ENCODE assay signal across 8 mouse cellular contexts in genomic region chr14:31000816-31001306, GRCm38 (mm10). TPM values are rescaled to one million over a fixed set of nuclear protein-coding genes. Genes with fewer than 3 reads are reported as not detected.
DNase-seq lines count a peak whose midpoint lies in the region; ATAC-seq and TF ChIP-seq lines count a peak whose summit lies in the region.

No protein-coding gene starts in this region.

- TF ChIP-seq CTCF in layer of hippocampus, adult 2 months (conservative IDR thresholded peaks at IDR 0.05), result 0 out of 2 replicates have a peak, but pooled peaks have one; percentile 28
- TF ChIP-seq CTCF in brain, embryonic 14.5 days (IDR thresholded peaks at IDR 0.05; ENCODE audit: borderline replicate concordance, extremely low read depth, insufficient read depth, insufficient read length), result peak; percentile 6; the same call in 1 of the 2 replicates
- TF ChIP-seq CTCF in hindbrain, postnatal 0 days (IDR thresholded peaks at IDR 0.05; ENCODE audit: low read depth), result peak; percentile 27
- no peak for TF ChIP-seq CTCF in midbrain, postnatal 0 days (IDR thresholded peaks at IDR 0.05)

- no peaks in the 10 kb centered on the region for H3K9me3 ChIP-seq in hindbrain, postnatal 0 days (ENCODE audit: low read length)
- no peaks in the 10 kb centered on the region for H3K9me3 ChIP-seq in midbrain, postnatal 0 days (ENCODE audit: low read length)

- peak overlapping the region; percentile 93 for H3K9ac ChIP-seq in hindbrain, postnatal 0 days (replicated peaks; ENCODE audit: low read length)
- H3K9ac ChIP-seq in midbrain, postnatal 0 days (replicated peaks; ENCODE audit: low read length, poor library complexity, severe bottlenecking), result peak overlapping the region; percentile 83

- H3K4me3 ChIP-seq in layer of hippocampus, adult 2 months, result peak overlapping the region; percentile 95
- peak overlapping the region; percentile 95 for H3K4me3 ChIP-seq in hindbrain, postnatal 0 days (ENCODE audit: low read length)
- H3K4me3 ChIP-seq in midbrain, postnatal 0 days (ENCODE audit: low read depth, low read length), result peak overlapping the region; percentile 79

- TF ChIP-seq POLR2A in brain, embryonic 14.5 days (IDR thresholded peaks at IDR 0.05; ENCODE audit: borderline replicate concordance, extremely low read depth, insufficient read depth, insufficient read length, poor library complexity, severe bottlenecking), result no peak

- DNase-seq in layer of hippocampus, adult 2 months (ENCODE audit: low spot score in 2 of 2), result no peak
- no peak for DNase-seq in layer of hippocampus, postnatal 36 days
- DNase-seq in brain, embryonic 14.5 days (ENCODE audit: low read depth), result no peak
- DNase-seq in hindbrain, postnatal 0 days (ENCODE audit: low spot score), result peak; percentile 16
- DNase-seq in midbrain, postnatal 0 days (ENCODE audit: low spot score), result peak; percentile 14
- no peak for DNase-seq in urinary bladder, postnatal 10 days (ENCODE audit: low spot score)
- no peak for DNase-seq in urinary bladder, postnatal 36 days (ENCODE audit: low spot score in 2 of 2)
- no peak for DNase-seq in cerebellum, adult 9-11 months

- H3K36me3 ChIP-seq in hindbrain, postnatal 0 days (ENCODE audit: insufficient read depth, low read length), result peaks cover 5% of the 10 kb centered on the region; the same call in 1 of the 2 replicates
- H3K36me3 ChIP-seq in midbrain, postnatal 0 days (ENCODE audit: insufficient read depth, low read length), result no peaks in the 10 kb centered on the region

- no peaks in the 10 kb centered on the region for H3K27me3 ChIP-seq in hindbrain, postnatal 0 days (ENCODE audit: insufficient read depth, low read length)
- H3K27me3 ChIP-seq in midbrain, postnatal 0 days (ENCODE audit: insufficient read depth, low read length), result no peaks in the 10 kb centered on the region

- H3K4me1 ChIP-seq in hindbrain, postnatal 0 days (ENCODE audit: insufficient read depth, low read length), result peaks cover 4% of the 10 kb centered on the region
- H3K4me1 ChIP-seq in midbrain, postnatal 0 days (ENCODE audit: insufficient read depth, low read length), result 0 out of 2 replicates have a peak, but pooled peaks cover 3% of the 10 kb centered on the region

- no peak; the same call in 1 of the 2 replicates for ATAC-seq in hindbrain, postnatal 0 days
- no peak for ATAC-seq in midbrain, postnatal 0 days (ENCODE audit: low FRiP score)

- peak overlapping the region; percentile 69 for H3K4me2 ChIP-seq in hindbrain, postnatal 0 days (ENCODE audit: low read depth, low read length)
- H3K4me2 ChIP-seq in midbrain, postnatal 0 days (ENCODE audit: low read depth, low read length, poor library complexity, severe bottlenecking), result peak overlapping the region; percentile 53

- peak overlapping the region; percentile 98 for H3K27ac ChIP-seq in layer of hippocampus, adult 2 months
- peak overlapping the region; percentile 96 for H3K27ac ChIP-seq in hindbrain, postnatal 0 days
- H3K27ac ChIP-seq in midbrain, postnatal 0 days (ENCODE audit: low read depth, low read length), result peak overlapping the region; percentile 86

- under 1% methylated on average over 21 of the region's 21 CpGs for WGBS in hindbrain, postnatal 0 days
- under 1% methylated on average over 21 of the region's 21 CpGs for WGBS in midbrain, postnatal 0 days

RNA-seq across cellular contexts. Expression of gene Glt8d1, which starts 0.3 kb away (rescaled TPM):
- total RNA-seq in layer of hippocampus, adult 2 months (2021), result 10 to 100 TPM; 39.9 to 49.9 TPM
- 10 to 100 TPM; 46.4 to 50.6 TPM for total RNA-seq in layer of hippocampus, postnatal 36 days (2021)
- polyA plus RNA-seq in brain, embryonic 14.5 days (2012; rRNA removed), result 100 and 116 TPM in 2 replicates
- total RNA-seq in hindbrain, postnatal 0 days (2014; rRNA removed), result 34.2 and 42.1 TPM in 2 replicates
- polyA plus RNA-seq in hindbrain, postnatal 0 days (2015; fragmentation: Nextera tagmentation; extraction: Ambion mirVana), result 43.2 and 47.3 TPM in 2 replicates
- 39.2 and 51.3 TPM in 2 replicates for total RNA-seq in midbrain, postnatal 0 days (2014; rRNA removed)
- 42.9 and 49.6 TPM in 2 replicates for polyA plus RNA-seq in midbrain, postnatal 0 days (2015; fragmentation: Nextera tagmentation; extraction: Ambion mirVana)

RNA-seq across cellular contexts. Expression of gene Spcs1, which starts 0.6 kb away (rescaled TPM):
- 100 to 1,000 TPM; 156 to 162 TPM for total RNA-seq in layer of hippocampus, adult 2 months (2021)
- 100 to 1,000 TPM; 169 to 190 TPM for total RNA-seq in layer of hippocampus, postnatal 36 days (2021)
- 203 and 258 TPM in 2 replicates for polyA plus RNA-seq in brain, embryonic 14.5 days (2012; rRNA removed)
- total RNA-seq in hindbrain, postnatal 0 days (2014; rRNA removed), result 226 and 285 TPM in 2 replicates
- 426 and 442 TPM in 2 replicates for polyA plus RNA-seq in hindbrain, postnatal 0 days (2015; fragmentation: Nextera tagmentation; extraction: Ambion mirVana)
- total RNA-seq in midbrain, postnatal 0 days (2014; rRNA removed), result 244 and 256 TPM in 2 replicates
- polyA plus RNA-seq in midbrain, postnatal 0 days (2015; fragmentation: Nextera tagmentation; extraction: Ambion mirVana), result 408 and 415 TPM in 2 replicates

RNA-seq across cellular contexts. Expression of gene Pbrm1, which starts 18.1 kb away (rescaled TPM):
- 10 to 100 TPM; 56.3 to 56.8 TPM for total RNA-seq in layer of hippocampus, adult 2 months (2021)
- total RNA-seq in layer of hippocampus, postnatal 36 days (2021), result 10 to 100 TPM; 51.6 to 58.4 TPM
- polyA plus RNA-seq in brain, embryonic 14.5 days (2012; rRNA removed), result 40.4 and 48.8 TPM in 2 replicates
- total RNA-seq in hindbrain, postnatal 0 days (2014; rRNA removed), result 43.2 and 43.4 TPM in 2 replicates
- polyA plus RNA-seq in hindbrain, postnatal 0 days (2015; fragmentation: Nextera tagmentation; extraction: Ambion mirVana), result 80.2 and 83.8 TPM in 2 replicates
- 51.2 and 81.5 TPM in 2 replicates for total RNA-seq in midbrain, postnatal 0 days (2014; rRNA removed)
- 71.3 and 84.8 TPM in 2 replicates for polyA plus RNA-seq in midbrain, postnatal 0 days (2015; fragmentation: Nextera tagmentation; extraction: Ambion mirVana)

RNA-seq across cellular contexts. Expression of gene Gnl3, which starts 18.1 kb away (rescaled TPM):
- 10 to 100 TPM; 48.8 to 54.1 TPM for total RNA-seq in layer of hippocampus, adult 2 months (2021)
- 10 to 100 TPM; 47.7 to 49.2 TPM for total RNA-seq in layer of hippocampus, postnatal 36 days (2021)
- 60.1 and 76.3 TPM in 2 replicates for polyA plus RNA-seq in brain, embryonic 14.5 days (2012; rRNA removed)
- total RNA-seq in hindbrain, postnatal 0 days (2014; rRNA removed), result 26.6 and 28.4 TPM in 2 replicates
- polyA plus RNA-seq in hindbrain, postnatal 0 days (2015; fragmentation: Nextera tagmentation; extraction: Ambion mirVana), result 63.9 and 66.3 TPM in 2 replicates
- total RNA-seq in midbrain, postnatal 0 days (2014; rRNA removed), result 37.8 and 42.8 TPM in 2 replicates
- polyA plus RNA-seq in midbrain, postnatal 0 days (2015; fragmentation: Nextera tagmentation; extraction: Ambion mirVana), result 57.7 and 70.5 TPM in 2 replicates

RNA-seq across cellular contexts. Expression of gene Nek4, which starts 49.7 kb away (rescaled TPM):
- total RNA-seq in layer of hippocampus, adult 2 months (2021), result 10 to 100 TPM; 19.1 to 21.9 TPM
- 10 to 100 TPM; 18.2 to 18.5 TPM for total RNA-seq in layer of hippocampus, postnatal 36 days (2021)
- 11.1 and 13.3 TPM in 2 replicates for polyA plus RNA-seq in brain, embryonic 14.5 days (2012; rRNA removed)
- total RNA-seq in hindbrain, postnatal 0 days (2014; rRNA removed), result 8.4 and 13.3 TPM in 2 replicates
- 11.8 and 12.8 TPM in 2 replicates for polyA plus RNA-seq in hindbrain, postnatal 0 days (2015; fragmentation: Nextera tagmentation; extraction: Ambion mirVana)
- 15.6 and 17.7 TPM in 2 replicates for total RNA-seq in midbrain, postnatal 0 days (2014; rRNA removed)
- 12.8 and 13.8 TPM in 2 replicates for polyA plus RNA-seq in midbrain, postnatal 0 days (2015; fragmentation: Nextera tagmentation; extraction: Ambion mirVana)

Comparison
In these comparisons a context has a peak if more than half of its experiments do, and no peak if none do; other contexts are left out.
1. DNase-seq: peak in hindbrain, postnatal 0 days (single experiment) and midbrain, postnatal 0 days (single experiment); none in layer of hippocampus, adult 2 months (0 of 2), layer of hippocampus, postnatal 36 days (0 of 2), brain, embryonic 14.5 days (single experiment), urinary bladder, postnatal 10 days (single experiment), urinary bladder, postnatal 36 days (0 of 2) and cerebellum, adult 9-11 months (single experiment).
2. Peak in every context shown above with its lines, with median percentiles within 50 percentile points of each other: H3K27ac ChIP-seq and H3K4me3 ChIP-seq.